Mouse (Mus musculus): Measurements from ENCODE around the gene Ppp4r4. TPM values are rescaled to one million over a fixed set of nuclear protein-coding genes. Genes with fewer than 3 reads are reported as not detected.

Ppp4r4 gene
- polyA plus RNA-seq, 1 experiment, result 17.6 TPM

GRCm38 (mm10) chr12:103583771-103584170 is 51.7 kb downstream of the Ppp4r4 start:
- Histone ChIP-seq H3K4me1 (ENCODE audit: control insufficient read depth, insufficient read depth, low read length) (no peaks in the 10 kb centered on the region), H3K36me3 (ENCODE audit: control insufficient read depth, insufficient read depth, low read length) (no peaks in the 10 kb centered on the region; the same call in 1 of the 2 replicates), H3K27me3 (ENCODE audit: control insufficient read depth, insufficient read depth, low read length) (no peaks in the 10 kb centered on the region), H3K27ac (ENCODE audit: control insufficient read depth, insufficient read depth, low read depth, low read length) (no peak overlapping the region), H3K4me3 (ENCODE audit: control insufficient read depth, low read depth, low read length) (no peak overlapping the region)
- TF ChIP-seq POLR2A (IDR thresholded peaks at IDR 0.05; ENCODE audit: control insufficient read depth, low read depth, low read length) (no peak), CTCF (IDR thresholded peaks at IDR 0.05; ENCODE audit: control insufficient read depth, insufficient read depth, insufficient replicate concordance, low read depth, low read length) (no peak)

GRCm38 (mm10) chr12:103598411-103598810 is 66.3 kb downstream of the Ppp4r4 start:
- H3K27ac ChIP-seq (ENCODE audit: control insufficient read depth, insufficient read depth, low read depth, low read length), result no peak overlapping the region

DNA sequence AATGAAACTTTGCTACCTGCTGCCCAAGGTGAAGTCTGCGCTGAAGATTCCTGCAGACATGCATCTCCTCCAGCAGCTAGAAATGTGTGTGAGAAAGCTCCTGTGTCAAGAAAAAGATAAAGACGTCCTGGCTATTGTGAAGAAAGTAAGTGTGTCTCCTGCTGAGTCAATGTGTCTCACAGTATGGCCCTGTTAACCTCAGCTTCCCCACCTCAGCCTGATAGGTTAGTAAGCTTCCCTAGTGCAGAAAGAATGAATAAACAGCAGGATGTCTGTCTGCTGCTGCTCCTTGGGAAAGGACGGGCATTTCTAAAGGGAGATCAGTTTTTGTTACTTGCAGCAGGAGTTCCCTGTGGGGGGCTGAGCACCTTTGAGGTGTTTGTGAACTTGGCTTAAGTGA is 68.3 kb downstream of the Ppp4r4 start:
- H3K36me3 ChIP-seq (ENCODE audit: control insufficient read depth, insufficient read depth, low read length), result peaks cover 4% of the 10 kb centered on the region

More at GRCm38 (mm10) chr12:103598411-103598810, 66.3 kb downstream of the Ppp4r4 start:
- no peaks in the 10 kb centered on the region for H3K27me3 ChIP-seq (ENCODE audit: control insufficient read depth, insufficient read depth, low read length)
- H3K36me3 ChIP-seq (ENCODE audit: control insufficient read depth, insufficient read depth, low read length), result peaks cover 5% of the 10 kb centered on the region; the same call in 1 of the 2 replicates
- no peak overlapping the region for H3K4me3 ChIP-seq (ENCODE audit: control insufficient read depth, low read depth, low read length)
- no peaks in the 10 kb centered on the region for H3K4me1 ChIP-seq (ENCODE audit: control insufficient read depth, insufficient read depth, low read length)
- no peak for TF ChIP-seq POLR2A (IDR thresholded peaks at IDR 0.05; ENCODE audit: control insufficient read depth, low read depth, low read length)
- no peak for TF ChIP-seq CTCF (IDR thresholded peaks at IDR 0.05; ENCODE audit: control insufficient read depth, insufficient read depth, insufficient replicate concordance, low read depth, low read length)

DNA sequence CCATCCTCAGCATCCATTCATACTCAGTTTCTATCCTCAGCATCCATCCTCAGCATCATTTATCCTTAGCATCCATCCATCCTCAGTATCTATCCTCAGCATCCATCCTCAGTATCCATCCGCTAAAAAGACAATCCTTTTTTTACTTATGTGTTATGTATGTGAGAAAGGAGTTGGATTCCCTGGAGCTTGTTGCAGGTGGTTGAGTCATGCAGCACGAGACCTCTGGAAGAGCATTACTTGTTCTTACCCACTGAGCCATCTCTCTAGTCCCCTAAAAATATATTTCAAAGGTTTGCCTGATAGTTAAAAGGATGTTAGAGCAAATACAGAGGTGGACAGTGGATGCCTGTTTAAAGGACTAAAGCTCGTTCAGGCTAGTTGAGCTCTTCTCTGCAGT is 69.8 kb downstream of the Ppp4r4 start:
- TF ChIP-seq POLR2A (IDR thresholded peaks at IDR 0.05; ENCODE audit: control insufficient read depth, low read depth, low read length) (no peak), CTCF (IDR thresholded peaks at IDR 0.05; ENCODE audit: control insufficient read depth, insufficient read depth, insufficient replicate concordance, low read depth, low read length) (no peak)
- Histone ChIP-seq H3K4me1 (ENCODE audit: control insufficient read depth, insufficient read depth, low read length) (no peaks in the 10 kb centered on the region), H3K27me3 (ENCODE audit: control insufficient read depth, insufficient read depth, low read length) (no peaks in the 10 kb centered on the region), H3K36me3 (ENCODE audit: control insufficient read depth, insufficient read depth, low read length) (peaks cover 4% of the 10 kb centered on the region), H3K27ac (ENCODE audit: control insufficient read depth, insufficient read depth, low read depth, low read length) (no peak overlapping the region), H3K4me3 (ENCODE audit: control insufficient read depth, low read depth, low read length) (no peak overlapping the region)

More for the DNA sequence above, 68.3 kb downstream of the Ppp4r4 start:
- no peak overlapping the region for H3K27ac ChIP-seq (ENCODE audit: control insufficient read depth, insufficient read depth, low read depth, low read length)
- no peaks in the 10 kb centered on the region for H3K4me1 ChIP-seq (ENCODE audit: control insufficient read depth, insufficient read depth, low read length)
- TF ChIP-seq POLR2A (IDR thresholded peaks at IDR 0.05; ENCODE audit: control insufficient read depth, low read depth, low read length), result no peak
- no peak for TF ChIP-seq CTCF (IDR thresholded peaks at IDR 0.05; ENCODE audit: control insufficient read depth, insufficient read depth, insufficient replicate concordance, low read depth, low read length)
- no peak overlapping the region for H3K4me3 ChIP-seq (ENCODE audit: control insufficient read depth, low read depth, low read length)
- H3K27me3 ChIP-seq (ENCODE audit: control insufficient read depth, insufficient read depth, low read length), result no peaks in the 10 kb centered on the region

GRCm38 (mm10) chr12:103615141-103615540 is 83.1 kb downstream of the Ppp4r4 start:
- Histone ChIP-seq H3K36me3 (ENCODE audit: control insufficient read depth, insufficient read depth, low read length) (peaks cover 3% of the 10 kb centered on the region; the same call in 1 of the 2 replicates), H3K27me3 (ENCODE audit: control insufficient read depth, insufficient read depth, low read length) (no peaks in the 10 kb centered on the region)
- TF ChIP-seq CTCF (IDR thresholded peaks at IDR 0.05; ENCODE audit: control insufficient read depth, insufficient read depth, insufficient replicate concordance, low read depth, low read length) (no peak), POLR2A (IDR thresholded peaks at IDR 0.05; ENCODE audit: control insufficient read depth, low read depth, low read length) (no peak)

GRCm38 (mm10) chr12:103615734-103616133 is 83.7 kb downstream of the Ppp4r4 start:
- Histone ChIP-seq H3K36me3 (ENCODE audit: control insufficient read depth, insufficient read depth, low read length) (peaks cover 2% of the 10 kb centered on the region; the same call in 1 of the 2 replicates), H3K27ac (ENCODE audit: control insufficient read depth, insufficient read depth, low read depth, low read length) (no peak overlapping the region), H3K27me3 (ENCODE audit: control insufficient read depth, insufficient read depth, low read length) (no peaks in the 10 kb centered on the region), H3K4me3 (ENCODE audit: control insufficient read depth, low read depth, low read length) (no peak overlapping the region), H3K4me1 (ENCODE audit: control insufficient read depth, insufficient read depth, low read length) (no peaks in the 10 kb centered on the region)
- TF ChIP-seq CTCF (IDR thresholded peaks at IDR 0.05; ENCODE audit: control insufficient read depth, insufficient read depth, insufficient replicate concordance, low read depth, low read length), result no peak

More at GRCm38 (mm10) chr12:103615141-103615540, 83.1 kb downstream of the Ppp4r4 start:
- H3K4me3 ChIP-seq (ENCODE audit: control insufficient read depth, low read depth, low read length), result no peak overlapping the region
- no peak overlapping the region for H3K27ac ChIP-seq (ENCODE audit: control insufficient read depth, insufficient read depth, low read depth, low read length)
- H3K4me1 ChIP-seq (ENCODE audit: control insufficient read depth, insufficient read depth, low read length), result no peaks in the 10 kb centered on the region

GRCm38 (mm10) chr12:103616860-103617261 is 84.8 kb downstream of the Ppp4r4 start:
- TF ChIP-seq POLR2A (IDR thresholded peaks at IDR 0.05; ENCODE audit: control insufficient read depth, low read depth, low read length) (no peak), CTCF (IDR thresholded peaks at IDR 0.05; ENCODE audit: control insufficient read depth, insufficient read depth, insufficient replicate concordance, low read depth, low read length) (no peak)
- Histone ChIP-seq H3K4me1 (ENCODE audit: control insufficient read depth, insufficient read depth, low read length) (no peaks in the 10 kb centered on the region), H3K27me3 (ENCODE audit: control insufficient read depth, insufficient read depth, low read length) (no peaks in the 10 kb centered on the region), H3K4me3 (ENCODE audit: control insufficient read depth, low read depth, low read length) (no peak overlapping the region), H3K36me3 (ENCODE audit: control insufficient read depth, insufficient read depth, low read length) (peaks cover 2% of the 10 kb centered on the region; the same call in 1 of the 2 replicates), H3K27ac (ENCODE audit: control insufficient read depth, insufficient read depth, low read depth, low read length) (no peak overlapping the region)

DNA sequence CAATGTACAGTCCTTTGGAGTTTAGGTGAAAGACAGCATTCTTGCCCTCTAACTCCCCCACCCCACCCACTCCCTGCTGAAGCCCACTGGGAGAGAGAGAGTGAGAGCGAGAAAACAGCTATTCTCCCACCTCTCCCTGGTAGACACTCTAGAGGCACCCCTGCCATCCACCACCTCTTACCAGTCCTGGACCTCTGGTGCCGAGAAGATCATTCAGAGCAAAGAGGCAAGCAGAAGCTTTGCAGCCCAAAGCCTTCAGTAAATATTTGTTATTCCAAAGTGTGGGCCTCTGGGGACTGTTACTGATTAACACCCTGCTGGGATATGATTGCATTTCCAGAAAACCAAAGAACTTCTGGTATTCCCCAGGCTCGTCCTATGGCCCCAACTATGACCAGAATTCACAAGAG is 99.1 kb downstream of the Ppp4r4 start, which contains the start of gene Serpina10:
Serpina10 (minus strand) TSS at position 242 of the 410 bp plus-strand sequence.
- H3K4me1 ChIP-seq (ENCODE audit: control insufficient read depth, insufficient read depth, low read length), result no peaks in the 10 kb centered on the region
- TF ChIP-seq POLR2A (IDR thresholded peaks at IDR 0.05; ENCODE audit: control insufficient read depth, low read depth, low read length), result no peak
- TF ChIP-seq CTCF (IDR thresholded peaks at IDR 0.05; ENCODE audit: control insufficient read depth, insufficient read depth, insufficient replicate concordance, low read depth, low read length), result no peak
- no peaks in the 10 kb centered on the region for H3K36me3 ChIP-seq (ENCODE audit: control insufficient read depth, insufficient read depth, low read length)
- no peak within 1 kb of the TSS for H3K4me3 ChIP-seq (ENCODE audit: control insufficient read depth, low read depth, low read length)
- H3K27me3 ChIP-seq (ENCODE audit: control insufficient read depth, insufficient read depth, low read length), result no peaks in the 10 kb centered on the region
- H3K27ac ChIP-seq (ENCODE audit: control insufficient read depth, insufficient read depth, low read depth, low read length), result no peak within 1 kb of the TSS

Measured in testis, adult 2 months (tissue).